Mouse (Mus musculus): Measurements from ENCODE around the gene Gm9913.

The Gm9913 gene

GRCm38 (mm10) chr2:125496696-125497095 is 8.2 kb upstream of the Gm9913 start:
- no peak for DNase-seq (ENCODE audit: low read depth, low spot score)

GRCm38 (mm10) chr2:125498216-125498615 is 6.7 kb upstream of the Gm9913 start:
- no peak for DNase-seq (ENCODE audit: low read depth, low spot score)

- no peak for DNase-seq (ENCODE audit: low read depth, low spot score)
These were observed 3.4 kb upstream of the Gm9913 start for GRCm38 (mm10) chr2:125501526-125501925.

- no peak for DNase-seq (ENCODE audit: low read depth, low spot score)
These were observed 942 bp downstream of the Gm9913 start for GRCm38 (mm10) chr2:125505746-125506315.

- no peak for DNase-seq (ENCODE audit: low read depth, low spot score)
These were observed 1.6 kb downstream of the Gm9913 start for GRCm38 (mm10) chr2:125506316-125507054.

GRCm38 (mm10) chr2:125507893-125508292 is 3.0 kb downstream of the Gm9913 start, which contains the start of gene Fbn1:
Fbn1 (minus strand) TSS chr2:125507993.
- DNase-seq (ENCODE audit: low read depth, low spot score), result no peak

GRCm38 (mm10) chr2:125508381-125508780 is 3.5 kb downstream of the Gm9913 start:
- no peak for DNase-seq (ENCODE audit: low read depth, low spot score)

- DNase-seq (ENCODE audit: low read depth, low spot score), result no peak
These were observed 5.9 kb downstream of the Gm9913 start for GRCm38 (mm10) chr2:125510752-125511151.

- DNase-seq (ENCODE audit: low read depth, low spot score), result no peak
These were observed 7.0 kb downstream of the Gm9913 start for GRCm38 (mm10) chr2:125511898-125512297.

- DNase-seq (ENCODE audit: low read depth, low spot score), result no peak
These were observed 7.7 kb downstream of the Gm9913 start for GRCm38 (mm10) chr2:125512544-125512943.

- no peak for DNase-seq (ENCODE audit: low read depth, low spot score)
These were observed 9.5 kb downstream of the Gm9913 start for GRCm38 (mm10) chr2:125514391-125514790.

- DNase-seq (ENCODE audit: low read depth, low spot score), result no peak
These were observed 10.6 kb downstream of the Gm9913 start for GRCm38 (mm10) chr2:125515291-125516057.

- DNase-seq (ENCODE audit: low read depth, low spot score), result no peak
These were observed 11.7 kb downstream of the Gm9913 start for GRCm38 (mm10) chr2:125516594-125516993.

- DNase-seq (ENCODE audit: low read depth, low spot score), result no peak
These were observed 20.6 kb downstream of the Gm9913 start for GRCm38 (mm10) chr2:125525484-125525883.

- DNase-seq (ENCODE audit: low read depth, low spot score), result no peak
These were observed 21.7 kb downstream of the Gm9913 start for GRCm38 (mm10) chr2:125526566-125526965.

GRCm38 (mm10) chr2:125530665-125531064 is 25.8 kb downstream of the Gm9913 start:
- DNase-seq (ENCODE audit: low read depth, low spot score), result no peak

GRCm38 (mm10) chr2:125539640-125540039 is 34.8 kb downstream of the Gm9913 start:
- no peak for DNase-seq (ENCODE audit: low read depth, low spot score)

- DNase-seq (ENCODE audit: low read depth, low spot score), result no peak
These were observed 35.7 kb downstream of the Gm9913 start for GRCm38 (mm10) chr2:125540579-125540978.

- DNase-seq (ENCODE audit: low read depth, low spot score), result no peak
These were observed 36.6 kb downstream of the Gm9913 start for GRCm38 (mm10) chr2:125541451-125541850.

GRCm38 (mm10) chr2:125543646-125544045 is 38.8 kb downstream of the Gm9913 start:
- DNase-seq (ENCODE audit: low read depth, low spot score), result no peak

GRCm38 (mm10) chr2:125544986-125545385 is 40.1 kb downstream of the Gm9913 start:
- no peak for DNase-seq (ENCODE audit: low read depth, low spot score)

- DNase-seq (ENCODE audit: low read depth, low spot score), result no peak
These were observed 44.1 kb downstream of the Gm9913 start for GRCm38 (mm10) chr2:125548806-125549578.

Measured in c-Kit-negative CD71-positive TER-119-positive erythroid progenitor cells, embryonic 14.5 days (primary cell).